Mouse (Mus musculus): ENCODE measurements at regions not wholly inside any gene's neighbourhood (a gene's known extent, or its start where the extent isn't known, plus 50 kb on each side); places are given as distances from the start of the nearest gene placed in this dataset.
"Not testable (repeated sequence)": the region's sequence is repeated elsewhere in the genome, so short reads cannot be mapped to it uniquely, and the experiment has no call there.

- no peak for DNase-seq
- intact Hi-C loops (cut with DNase I), result no loop called here
These were observed 422.3 kb downstream of the Dad1 start for GRCm38 (mm10) chr14:53831651-53832050.

- intact Hi-C loops (cut with DNase I), result no loop called here
- no peak for DNase-seq
These were observed 423.2 kb downstream of the Dad1 start for GRCm38 (mm10) chr14:53830717-53831116.

GRCm38 (mm10) chr14:53826782-53827181 is 427.1 kb downstream of the Dad1 start:
- intact Hi-C loops (cut with DNase I), result no loop called here

GRCm38 (mm10) chr14:53806231-53806630 is 447.7 kb downstream of the Dad1 start:
- peak in 1 of 2 experiments; percentile 36 for DNase-seq
- intact Hi-C loops (cut with DNase I), result no loop called here

More at GRCm38 (mm10) chr14:53826782-53827181, 427.1 kb downstream of the Dad1 start:
- no peak for DNase-seq

GRCm38 (mm10) chr14:53803698-53804620 is 449.9 kb downstream of the Dad1 start:
- intact Hi-C loops (cut with DNase I), result no loop called here
- DNase-seq, result no peak

GRCm38 (mm10) chr14:53802547-53802946 is 451.4 kb downstream of the Dad1 start:
- intact Hi-C loops (cut with DNase I), result no loop called here
- no peak for DNase-seq

- no peak for DNase-seq
- intact Hi-C loops (cut with DNase I), result no loop called here
These were observed 453.3 kb downstream of the Dad1 start for GRCm38 (mm10) chr14:53800508-53801136.

GRCm38 (mm10) chr14:53795160-53795559 is 458.7 kb downstream of the Dad1 start:
- intact Hi-C loops (cut with DNase I); DNase-seq: not testable (repeated sequence)

GRCm38 (mm10) chr14:53794527-53794926 is 459.4 kb downstream of the Dad1 start:
- intact Hi-C loops (cut with DNase I), result no loop called here
- DNase-seq, result no peak

GRCm38 (mm10) chr14:53792432-53792831 is 461.5 kb downstream of the Dad1 start:
- intact Hi-C loops (cut with DNase I); DNase-seq: not testable (repeated sequence)

GRCm38 (mm10) chr14:53785547-53785946 is 468.4 kb downstream of the Dad1 start:
- DNase-seq, result not testable (repeated sequence)
- intact Hi-C loops (cut with DNase I), result loop anchor here (5.0 kb wide), 1 partner anchor 418 kb away; no protein-coding TSS in a partner anchor

GRCm38 (mm10) chr14:53777375-53777774 is 476.5 kb downstream of the Dad1 start:
- no peak for DNase-seq
- intact Hi-C loops (cut with DNase I), result no loop called here

GRCm38 (mm10) chr14:53776717-53777116 is 477.2 kb downstream of the Dad1 start:
- intact Hi-C loops (cut with DNase I); DNase-seq: not testable (repeated sequence)

- DNase-seq; intact Hi-C loops (cut with DNase I): not testable (repeated sequence)
These were observed 487.4 kb downstream of the Dad1 start for GRCm38 (mm10) chr14:53766501-53766900.

- intact Hi-C loops (cut with DNase I), result not testable (repeated sequence)
These were observed 488.0 kb downstream of the Dad1 start for GRCm38 (mm10) chr14:53765918-53766317.

GRCm38 (mm10) chr14:53760578-53760977 is 493.3 kb downstream of the Dad1 start:
- intact Hi-C loops (cut with DNase I); DNase-seq: not testable (repeated sequence)

More at GRCm38 (mm10) chr14:53765918-53766317, 488.0 kb downstream of the Dad1 start:
- DNase-seq, result not testable (repeated sequence)

- DNase-seq; intact Hi-C loops (cut with DNase I): not testable (repeated sequence)
These were observed 496.1 kb downstream of the Dad1 start for GRCm38 (mm10) chr14:53757782-53758181.

GRCm38 (mm10) chr14:53757095-53757494 is 496.8 kb downstream of the Dad1 start:
- not testable (repeated sequence) for DNase-seq

GRCm38 (mm10) chr14:53750703-53751441 is 503.0 kb downstream of the Dad1 start:
- no peak for DNase-seq
- intact Hi-C loops (cut with DNase I), result no loop called here

More at GRCm38 (mm10) chr14:53757095-53757494, 496.8 kb downstream of the Dad1 start:
- intact Hi-C loops (cut with DNase I), result not testable (repeated sequence)

GRCm38 (mm10) chr14:53743552-53743951 is 510.4 kb downstream of the Dad1 start:
- DNase-seq; intact Hi-C loops (cut with DNase I): not testable (repeated sequence)

Data from gastrocnemius, postnatal 36 days (tissue).